Mouse (Mus musculus): Measurements from ENCODE around the gene P2rx1.

Gene P2rx1

DNA sequence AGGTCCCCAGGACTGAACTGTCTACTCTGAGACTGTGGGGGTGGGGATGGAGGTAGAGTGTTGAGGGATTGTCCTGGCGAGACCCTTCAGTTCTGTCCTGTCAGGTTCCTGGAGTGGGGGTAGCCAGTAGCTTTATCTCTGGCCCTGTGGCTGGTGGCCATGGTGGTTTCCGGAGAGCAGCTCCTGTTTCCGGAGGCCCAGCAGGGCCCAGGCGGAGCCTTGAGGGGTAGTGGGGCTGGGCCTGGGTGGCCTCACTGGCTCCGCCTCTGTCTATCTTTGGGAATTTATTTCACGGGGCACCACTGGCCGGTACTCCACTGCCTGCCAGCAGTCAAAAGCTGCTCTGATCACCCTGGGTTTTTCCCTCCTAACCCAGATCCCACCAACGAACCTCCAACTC, at the start of gene P2rx1:
Gene P2rx1, plus strand, starts transcription at position 333 of the 400 bp plus-strand sequence.
- in situ Hi-C loops (cut with MboI, MseI): no loop called here

DNA sequence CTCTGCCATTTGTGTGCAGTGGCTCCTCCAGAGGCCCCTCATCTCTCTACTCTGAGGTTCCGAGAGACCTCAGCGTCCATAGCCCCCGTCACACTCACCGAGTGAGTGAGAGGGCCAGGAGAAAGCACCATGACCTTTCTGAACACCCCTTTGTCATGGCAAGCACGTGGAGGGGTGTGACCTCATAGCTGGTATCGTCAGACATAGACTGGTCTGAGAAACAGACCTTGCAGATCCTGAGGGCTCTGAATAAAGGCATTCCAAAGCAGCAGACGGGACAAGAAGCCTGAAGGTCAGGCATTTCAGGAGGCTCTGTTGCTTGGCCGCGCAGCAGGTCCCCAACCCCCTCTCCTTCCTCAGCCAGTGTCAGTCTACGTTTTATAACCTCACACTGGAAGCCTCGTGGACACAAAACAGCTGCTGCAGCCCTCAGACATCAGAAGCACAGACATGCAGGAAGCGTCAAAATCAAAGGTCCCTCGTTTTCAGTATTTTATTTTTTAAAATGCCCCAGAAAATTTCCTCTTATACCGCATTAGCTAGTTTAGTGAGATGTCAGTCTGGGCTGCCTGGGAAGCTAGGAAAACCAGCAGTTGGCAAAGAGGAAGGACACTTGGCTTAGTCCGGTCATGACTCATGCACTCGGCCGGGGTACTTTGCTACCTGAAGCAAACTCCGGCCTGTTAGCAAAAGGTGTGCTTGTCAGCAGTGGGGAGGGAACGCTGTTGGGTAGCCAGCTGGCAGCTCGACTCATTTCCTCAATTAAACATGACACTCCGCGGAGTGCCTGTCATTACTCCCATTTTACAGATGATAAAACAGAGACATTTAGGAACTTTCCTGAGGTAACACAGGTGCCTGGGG, 47.5 kb upstream of the P2rx1 start:
- in situ Hi-C loops (cut with MboI, MseI): no loop called here

DNA sequence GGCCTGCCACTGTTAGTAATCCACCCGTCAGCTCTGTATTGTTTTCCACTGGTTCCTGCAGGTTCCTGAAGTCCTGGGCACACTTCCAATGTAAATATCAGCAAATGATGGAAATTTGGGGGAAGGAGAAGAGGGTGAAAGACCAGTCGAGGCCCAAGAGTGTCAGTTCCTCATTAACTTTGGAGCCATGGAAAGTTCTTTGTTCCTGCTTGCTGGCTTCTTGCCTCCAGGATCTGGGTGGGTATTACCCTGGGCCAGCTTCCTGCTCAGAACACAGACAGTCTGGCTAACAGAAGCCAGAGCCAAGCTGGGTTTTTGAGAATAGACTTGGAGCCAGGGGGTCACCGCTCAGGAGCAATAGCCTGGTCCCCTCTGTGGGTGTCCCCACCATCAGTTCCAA, 46.7 kb upstream of the P2rx1 start:
- in situ Hi-C loops (cut with MboI, MseI): no loop called here

DNA sequence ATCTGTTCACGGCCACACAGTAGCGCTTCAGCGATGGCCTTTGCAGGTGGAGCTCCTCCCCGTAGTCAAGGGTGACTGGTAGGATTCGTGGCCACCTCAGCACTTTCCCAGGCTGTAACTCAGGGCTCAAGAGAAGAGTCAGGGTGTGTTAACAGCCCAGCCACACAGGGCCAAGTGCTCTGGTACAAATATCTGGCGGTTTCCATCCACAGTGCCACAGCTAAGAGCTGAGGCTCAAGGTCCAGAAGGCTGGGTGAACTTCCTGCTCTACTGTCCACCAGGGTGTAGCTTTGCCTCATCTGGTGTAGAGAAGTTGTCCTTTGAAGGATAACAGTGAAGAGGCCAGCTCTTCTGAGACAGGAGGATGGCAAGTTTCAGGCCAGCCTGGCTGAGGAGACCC, 46.2 kb upstream of the P2rx1 start:
- in situ Hi-C loops (cut with MboI, MseI): no loop called here

DNA sequence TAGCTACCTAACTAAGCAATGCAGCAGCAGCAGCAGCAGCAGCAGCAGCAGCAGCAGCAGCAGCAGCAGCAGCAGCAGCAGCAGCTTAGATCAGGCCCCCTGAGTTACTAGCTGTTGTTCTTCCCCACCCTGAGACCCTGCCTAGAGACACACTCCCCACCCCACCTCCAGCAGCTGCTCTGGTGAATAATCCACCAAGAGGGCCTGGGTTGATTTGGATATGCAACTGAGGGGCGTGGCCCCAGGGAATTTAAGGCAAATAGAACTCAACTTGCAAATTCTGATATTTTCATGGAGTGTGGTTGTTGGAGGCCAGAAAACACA, 45.8 kb upstream of the P2rx1 start:
- in situ Hi-C loops (cut with MboI, MseI): no loop called here

DNA sequence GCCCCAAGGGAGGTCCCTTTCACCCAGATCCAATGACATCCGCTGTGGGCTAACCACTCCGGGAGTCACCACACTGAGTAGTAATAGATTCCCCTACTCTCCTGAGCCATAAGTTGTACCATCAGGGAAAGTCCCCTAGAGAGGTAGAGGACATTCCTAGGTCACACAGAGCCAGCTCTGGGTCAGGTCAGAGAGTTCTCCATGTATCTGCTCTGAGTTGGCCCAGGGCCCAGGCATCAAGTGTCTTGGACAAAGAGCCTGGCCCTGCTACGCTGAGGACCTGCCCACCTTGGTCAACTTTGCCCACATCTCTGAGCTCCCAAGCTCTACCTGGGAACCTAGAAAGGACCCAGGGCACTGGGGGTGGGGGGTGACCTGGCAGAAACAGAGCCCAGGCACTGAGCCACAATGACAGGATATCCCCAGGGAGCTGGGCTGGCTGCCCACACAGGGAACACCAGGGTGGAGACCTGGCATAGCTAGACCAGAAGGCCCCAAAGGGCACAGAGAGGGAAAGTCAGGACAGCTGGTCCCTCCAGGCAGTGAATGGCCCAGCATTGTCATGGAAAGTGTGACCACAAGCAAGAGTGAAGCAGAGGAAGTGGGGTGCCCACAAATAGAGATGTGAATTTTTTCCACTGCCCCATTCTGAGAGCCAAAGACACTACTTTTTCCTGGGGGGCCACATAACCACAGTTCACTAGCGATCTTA, 45.3 kb upstream of the P2rx1 start:
- in situ Hi-C loops (cut with MboI, MseI): no loop called here

DNA sequence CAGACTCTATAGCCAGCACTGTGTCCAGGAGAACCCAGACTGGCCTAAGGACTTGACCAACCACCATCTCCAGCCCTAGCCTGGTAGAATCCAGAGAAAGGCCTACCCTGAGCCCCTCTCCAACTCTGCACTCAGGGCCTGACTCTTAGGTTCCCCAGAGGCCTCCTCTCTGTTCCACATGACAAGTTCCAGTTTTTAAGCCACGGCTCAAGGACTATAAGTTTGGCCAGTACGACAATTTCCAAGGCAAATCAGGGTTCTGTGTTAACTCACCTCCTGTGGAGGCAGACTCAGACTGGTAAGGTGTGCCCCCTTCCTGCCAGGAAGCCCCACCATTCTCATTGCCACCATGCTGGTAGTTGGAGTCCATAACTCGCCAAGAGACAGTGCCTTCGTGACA, 44.7 kb upstream of the P2rx1 start:
- in situ Hi-C loops (cut with MboI, MseI): no loop called here

DNA sequence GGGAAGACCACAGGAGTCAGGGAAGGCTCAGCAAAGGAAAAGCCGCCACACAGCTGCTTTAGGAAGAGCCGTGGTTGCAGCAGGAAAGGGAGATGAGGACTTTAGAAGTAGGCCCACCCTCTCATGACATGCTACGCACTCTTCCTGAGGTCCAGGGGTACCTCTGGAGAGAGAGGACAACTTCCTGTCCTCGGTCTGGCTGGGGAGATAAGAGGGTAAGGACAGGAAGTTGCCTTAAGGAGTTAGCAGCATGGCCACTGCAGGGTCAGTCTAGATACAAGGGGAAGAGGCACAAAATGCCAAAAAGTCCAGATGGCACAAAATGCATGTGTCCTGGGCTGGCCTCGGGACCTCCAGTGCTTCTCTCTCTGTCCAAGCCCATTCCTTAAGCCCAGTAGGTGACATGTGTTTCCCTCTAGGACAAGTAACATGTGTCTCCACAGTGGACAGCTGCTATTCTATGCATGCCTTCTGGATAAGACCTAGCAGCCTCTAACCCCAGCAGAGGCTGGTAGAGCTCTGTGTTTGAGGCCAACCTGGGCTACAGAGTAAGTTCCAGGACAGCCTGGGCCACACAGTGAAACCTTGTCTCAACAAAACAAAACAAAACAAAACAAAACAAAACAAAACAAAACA, 43.4 kb upstream of the P2rx1 start:
- in situ Hi-C loops (cut with MboI, MseI): no loop called here

DNA sequence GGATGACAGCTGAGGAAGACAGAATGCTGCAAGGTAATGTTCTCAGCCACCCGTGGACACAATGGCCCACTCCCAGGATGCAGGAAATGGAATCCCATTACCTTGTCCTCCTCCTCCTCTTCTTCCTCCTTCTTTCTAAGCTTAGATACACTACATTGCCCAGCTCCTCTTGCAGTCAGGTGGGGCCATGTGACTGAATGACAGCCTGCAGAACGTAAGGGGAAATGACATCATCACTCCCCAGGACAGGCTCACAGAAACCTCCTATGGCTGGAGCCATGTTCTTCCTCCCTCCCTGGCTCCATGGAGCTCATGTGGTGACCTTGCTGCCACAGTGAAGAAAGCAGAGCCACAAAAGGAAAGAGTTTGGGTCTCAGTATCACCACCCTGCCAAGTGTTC, 41.6 kb upstream of the P2rx1 start:
- in situ Hi-C loops (cut with MboI, MseI): no loop called here

DNA sequence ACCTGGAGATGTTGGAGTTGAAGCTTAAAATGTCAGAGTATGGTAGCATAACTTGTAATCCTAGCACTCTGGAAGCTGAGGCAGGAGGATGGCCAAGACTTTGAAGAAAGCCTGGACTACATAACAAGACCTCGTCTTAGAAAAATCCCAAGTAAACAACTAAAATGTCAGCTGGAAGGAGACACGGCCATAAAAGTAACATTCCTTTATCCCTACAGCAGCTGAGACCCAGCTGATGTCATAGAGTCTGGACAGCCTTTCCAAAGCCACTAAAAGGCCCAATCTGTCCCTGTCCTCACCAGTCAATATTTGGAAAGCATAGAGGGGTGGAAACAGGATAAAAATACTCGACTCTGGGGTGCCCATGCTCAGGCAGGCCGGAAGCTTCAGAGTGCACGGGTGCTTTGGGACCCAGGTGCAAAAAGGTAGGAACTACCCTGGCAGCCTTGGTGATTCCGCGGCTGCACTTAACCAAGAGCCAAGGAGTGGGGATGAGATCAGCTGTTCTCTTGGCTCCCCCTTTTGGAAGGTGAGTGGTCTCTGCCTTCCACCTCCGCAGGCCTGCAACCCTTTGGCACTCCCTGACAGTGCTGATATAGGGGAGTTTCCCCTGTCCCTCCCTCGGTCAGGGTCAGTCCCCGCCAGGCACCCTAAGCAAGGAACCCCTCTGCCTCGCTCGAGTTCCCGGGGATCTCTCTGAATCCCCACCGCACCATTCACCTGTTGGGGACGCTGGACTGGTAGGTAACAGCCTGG, 38.8 kb upstream of the P2rx1 start:
- in situ Hi-C loops (cut with MboI, MseI): no loop called here

DNA sequence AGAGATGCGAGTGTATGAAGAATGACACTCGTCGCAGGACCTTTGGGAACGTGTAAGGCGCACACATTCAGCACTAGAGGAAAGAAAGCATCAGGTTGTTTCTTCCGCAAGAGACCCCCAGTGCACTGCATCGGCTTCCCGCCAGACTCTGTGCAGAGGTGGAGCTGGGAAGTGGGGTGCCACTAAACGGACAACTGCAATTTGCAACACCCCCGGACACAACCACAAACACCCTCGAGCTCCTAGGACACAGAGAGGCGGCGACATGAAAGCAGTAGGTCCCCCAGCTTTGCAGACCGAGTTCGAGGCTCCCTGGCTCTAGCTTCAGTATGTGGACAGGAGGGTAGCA, 38.2 kb upstream of the P2rx1 start:
- in situ Hi-C loops (cut with MboI, MseI): no loop called here

DNA sequence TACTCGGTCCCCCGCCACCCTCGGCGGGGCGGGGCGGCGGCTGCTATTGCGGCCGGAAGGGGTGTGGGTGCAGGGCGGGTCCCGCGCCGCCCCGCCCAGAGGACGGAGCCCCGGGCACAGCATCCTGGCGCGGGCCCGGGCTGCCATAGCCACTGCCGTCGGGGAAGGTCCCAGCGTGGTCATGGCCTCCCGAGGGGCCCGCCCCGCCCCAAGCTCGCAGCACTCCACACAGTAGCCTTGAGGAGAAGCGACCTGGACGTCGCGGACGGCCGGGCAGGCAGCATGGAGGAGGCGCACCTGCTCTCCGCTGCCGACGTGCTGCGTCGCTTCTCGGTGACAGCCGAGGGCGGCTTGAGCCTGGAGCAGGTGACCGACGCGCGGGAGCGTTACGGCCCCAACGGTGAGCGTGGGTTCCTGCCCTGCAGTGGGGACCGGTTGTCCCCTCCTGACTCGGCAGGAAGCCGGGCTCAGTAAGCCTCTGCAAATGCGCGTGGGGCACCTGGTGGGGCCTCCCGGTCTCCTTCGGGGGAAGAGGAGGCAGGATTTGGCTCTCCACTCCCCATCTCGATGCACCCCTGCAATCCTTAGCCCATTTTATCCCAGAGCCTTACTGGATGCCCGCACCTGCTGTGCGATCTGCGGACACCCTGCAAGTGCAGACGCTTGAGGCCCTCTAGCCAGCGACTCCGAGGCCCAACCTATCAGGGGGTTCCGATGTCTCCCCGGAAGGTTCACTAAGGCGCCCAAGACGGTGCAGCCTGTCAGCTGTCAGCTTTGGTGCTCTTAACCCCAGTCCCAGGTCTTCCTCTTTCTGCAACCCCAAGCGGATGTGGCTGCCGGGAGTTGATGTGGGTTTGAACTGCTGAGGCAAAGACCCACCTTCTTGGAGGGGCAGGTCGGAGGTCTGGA, 37.6 kb upstream of the P2rx1 start, which contains the start of gene Atp2a3:
Gene Atp2a3, plus strand, starts transcription at position 98 of the 909 bp plus-strand sequence.
- in situ Hi-C loops (cut with MboI, MseI): no loop called here

DNA sequence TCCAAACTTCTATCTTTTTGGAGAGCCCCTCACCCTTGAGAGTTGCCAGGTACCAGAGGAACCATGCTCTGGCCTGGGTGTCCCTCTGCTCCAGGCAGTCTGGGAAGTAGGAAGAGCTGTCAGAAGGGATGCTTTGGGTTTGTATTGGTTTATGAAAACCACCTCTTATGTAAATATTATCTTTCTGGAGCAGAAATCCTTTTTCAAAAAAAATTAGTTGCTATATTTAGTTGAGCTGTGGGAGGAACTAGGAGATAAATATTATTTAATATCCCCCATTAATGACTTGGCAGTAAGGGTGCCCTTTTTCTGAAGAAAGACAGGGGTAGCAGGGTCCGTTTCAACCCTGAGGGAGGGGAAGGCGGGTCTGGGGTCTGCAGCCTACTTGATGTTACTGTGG, 36.5 kb upstream of the P2rx1 start:
- in situ Hi-C loops (cut with MboI, MseI): no loop called here

DNA sequence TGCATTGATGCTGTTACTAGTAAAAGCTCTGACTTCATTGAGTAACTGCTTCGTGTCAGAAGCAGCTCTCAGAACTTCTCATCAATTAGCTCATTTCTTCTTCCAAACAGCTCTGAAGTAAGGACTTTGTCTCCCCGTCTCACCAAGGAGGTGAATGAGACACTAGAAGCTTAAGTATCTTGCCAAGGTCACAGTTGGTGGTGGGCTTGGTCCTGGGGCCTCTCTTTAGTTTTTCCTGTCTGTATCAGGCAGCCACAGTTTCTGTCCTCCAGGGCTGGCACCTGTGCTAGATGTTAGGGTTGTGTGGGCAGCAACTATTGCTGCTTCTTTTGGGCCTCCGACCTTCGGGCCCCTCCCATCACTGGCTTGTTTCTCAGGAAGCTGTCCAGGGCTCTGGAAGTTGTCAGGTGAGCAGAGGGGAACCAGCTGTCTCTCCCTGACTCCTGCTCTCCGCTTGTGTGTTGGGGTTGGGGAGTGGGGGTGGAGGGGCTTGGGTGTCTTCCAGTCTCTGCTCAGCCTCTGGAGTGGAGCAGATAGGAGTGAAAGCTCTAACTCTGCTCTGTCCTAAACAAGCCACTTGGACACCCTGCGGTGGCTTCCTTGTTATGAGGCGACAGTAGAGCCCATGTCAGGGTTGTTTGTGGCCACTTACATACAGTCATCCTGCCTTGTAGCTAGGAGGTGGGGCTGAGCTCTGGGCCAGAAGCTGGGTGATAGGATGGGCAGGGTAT, 35.7 kb upstream of the P2rx1 start:
- in situ Hi-C loops (cut with MboI, MseI): no loop called here

DNA sequence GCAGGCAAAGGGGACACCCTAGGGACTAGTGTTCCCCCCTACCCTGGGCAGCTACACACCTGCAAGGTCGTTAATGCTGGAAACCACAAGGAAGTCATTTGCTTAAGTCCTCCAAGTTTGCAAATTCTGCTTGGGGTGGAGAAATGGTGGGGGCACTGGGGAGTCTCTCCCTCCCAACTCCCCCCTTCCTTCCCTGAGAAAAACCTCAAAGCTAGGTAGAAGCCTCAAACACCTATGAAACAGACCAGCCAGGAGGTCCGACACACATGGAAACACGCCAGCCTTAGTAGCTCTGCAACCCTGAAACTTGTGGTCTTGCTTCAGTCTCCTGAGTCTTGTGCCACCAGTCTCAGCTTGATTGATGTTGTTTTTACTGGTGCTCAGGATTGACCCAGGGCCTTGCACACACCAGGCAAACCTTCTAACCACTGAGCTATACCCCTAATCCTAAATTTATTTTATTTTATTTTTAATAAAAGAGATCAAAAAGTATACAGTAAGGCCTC, 35.1 kb upstream of the P2rx1 start:
- in situ Hi-C loops (cut with MboI, MseI): no loop called here

DNA sequence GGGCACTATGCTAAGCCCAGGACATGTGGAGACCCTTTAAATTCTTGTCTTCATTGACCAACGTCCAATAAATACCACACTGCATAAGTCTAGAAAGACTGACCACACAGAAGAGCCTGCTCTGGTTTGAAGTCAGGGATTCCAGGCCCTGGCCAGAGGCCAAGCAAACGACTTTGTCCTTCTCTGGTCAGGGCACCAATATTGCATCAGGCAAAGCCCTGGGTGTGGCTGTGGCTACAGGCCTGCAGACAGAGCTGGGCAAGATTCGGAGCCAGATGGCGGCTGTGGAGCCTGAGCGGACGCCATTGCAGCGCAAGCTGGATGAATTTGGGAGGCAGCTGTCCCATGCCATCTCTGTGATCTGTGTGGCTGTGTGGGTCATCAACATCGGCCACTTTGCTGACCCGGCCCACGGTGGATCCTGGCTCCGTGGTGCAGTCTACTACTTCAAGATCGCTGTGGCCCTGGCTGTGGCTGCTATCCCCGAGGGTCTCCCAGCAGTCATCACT, 23.9 kb upstream of the P2rx1 start:
- in situ Hi-C loops (cut with MboI, MseI): loop anchor here (5.0 kb wide), 1 partner anchor 38 kb away; no protein-coding TSS in a partner anchor

DNA sequence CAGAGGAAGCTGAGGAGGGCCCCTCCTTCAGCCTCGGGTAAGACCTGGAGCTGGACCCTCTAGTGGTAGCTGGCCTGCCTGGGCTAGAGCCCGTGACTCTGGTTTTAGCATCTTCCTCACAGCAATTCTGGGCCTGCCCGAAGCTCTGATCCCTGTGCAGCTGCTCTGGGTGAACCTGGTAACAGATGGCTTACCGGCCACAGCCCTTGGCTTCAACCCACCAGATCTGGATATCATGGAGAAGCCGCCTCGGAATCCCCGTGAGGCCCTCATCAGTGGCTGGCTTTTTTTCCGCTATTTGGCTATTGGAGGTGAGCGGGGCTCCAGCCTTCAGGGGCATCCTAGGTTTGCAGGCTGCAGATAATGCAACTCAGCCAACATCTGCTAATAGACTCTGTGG, 16.4 kb upstream of the P2rx1 start:
- in situ Hi-C loops (cut with MboI, MseI): no loop called here

DNA sequence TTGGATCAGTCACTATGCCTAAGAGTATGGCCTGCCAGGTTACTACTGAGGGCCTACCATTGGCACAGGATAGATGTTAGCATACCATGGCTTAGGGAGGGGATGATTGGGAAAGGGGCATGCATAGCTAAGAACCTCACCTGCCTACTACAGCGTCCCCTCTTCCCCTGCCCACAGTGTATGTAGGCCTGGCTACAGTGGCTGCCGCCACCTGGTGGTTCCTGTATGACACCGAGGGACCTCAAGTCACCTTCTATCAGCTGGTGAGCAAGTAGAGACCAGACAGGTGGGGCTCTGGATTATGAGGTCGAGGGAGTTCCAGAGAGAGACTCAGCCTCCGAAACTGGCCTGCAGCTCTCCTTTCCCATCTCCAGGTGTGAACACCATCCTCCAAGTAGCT, 15.6 kb upstream of the P2rx1 start:
- in situ Hi-C loops (cut with MboI, MseI): no loop called here

DNA sequence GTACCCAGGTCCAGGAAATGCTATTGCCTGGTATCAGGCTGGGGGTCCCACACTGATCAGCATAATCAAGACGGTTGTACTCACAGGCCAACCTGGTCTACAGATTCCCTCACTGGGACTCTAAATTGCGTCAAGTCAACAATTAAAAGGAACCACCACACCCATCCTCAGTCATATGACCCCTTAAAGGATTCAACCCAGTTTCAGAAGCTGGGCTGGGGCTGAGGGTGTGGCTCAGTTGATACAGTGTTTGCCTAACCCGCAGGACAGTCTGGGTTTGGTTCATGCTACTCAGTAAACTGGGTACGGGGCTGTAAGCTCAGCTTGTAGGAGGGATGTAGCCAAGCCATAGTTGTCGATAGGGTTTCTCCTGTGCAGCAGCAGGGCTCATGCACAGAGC, 12.2 kb upstream of the P2rx1 start:
- in situ Hi-C loops (cut with MboI, MseI): no loop called here

DNA sequence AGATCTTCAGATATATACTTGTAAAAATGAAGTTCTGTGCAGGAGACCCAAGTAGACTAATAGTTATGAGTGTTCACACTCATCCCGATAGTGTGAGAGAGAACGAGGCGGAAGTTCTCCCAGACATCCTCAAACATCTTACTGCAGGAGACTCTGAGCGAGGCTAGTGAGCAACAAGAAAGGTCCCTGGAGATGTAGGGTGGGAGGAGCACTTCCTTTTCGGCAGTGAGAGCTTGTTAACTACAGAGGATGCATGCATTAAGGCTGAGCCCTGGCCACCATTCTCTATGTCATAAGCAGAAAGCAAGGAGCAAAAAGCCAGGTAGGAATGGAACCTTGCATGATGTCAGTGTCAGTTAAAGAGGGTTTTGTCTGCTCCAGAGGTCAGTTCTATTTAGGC, 11.7 kb upstream of the P2rx1 start:
- in situ Hi-C loops (cut with MboI, MseI): no loop called here
